Mouse (Mus musculus) MEL (cell line): ENCODE data around the gene 4931428F04Rik.

Experiments used
- CTCF ChIP-seq, 3 experiments: IDR thresholded peaks in 2 of 3; conservative IDR thresholded peaks in 1 of 3; 2 replicates each; pipeline ENCODE4 v1.5.1; 2011 to 2012; ENCODE audit warnings: low read length in 3 of 3, low read depth in 2 of 3, mild to moderate bottlenecking in 2 of 3, improper control_type of control experiment in 1 of 3, inconsistent platforms in 1 of 3, mixed read lengths in 1 of 3, moderate library complexity in 1 of 3; ENCODE audit not compliant: control insufficient read depth in 1 of 3, insufficient read depth in 1 of 3, poor library complexity in 1 of 3, severe bottlenecking in 1 of 3
- EP300 ChIP-seq, 2 experiments: IDR thresholded peaks; 2 replicates each; pipeline ENCODE4 v1.6.1; 2011; ENCODE audit warnings: improper control_type of control experiment in 2 of 2, low read length in 2 of 2, low read depth in 1 of 2, mild to moderate bottlenecking in 1 of 2
- MYB ChIP-seq: IDR thresholded peaks from 2 replicates; pipeline ENCODE4 v1.6.1; 2011; ENCODE audit warnings: mild to moderate bottlenecking, low read depth, low read length, improper control_type of control experiment
- RAD21 ChIP-seq: IDR thresholded peaks from 2 replicates; pipeline ENCODE4 v1.6.1; 2011; ENCODE audit warnings: mild to moderate bottlenecking, low read depth, low read length, improper control_type of control experiment
- TCF12 ChIP-seq: IDR thresholded peaks from 2 replicates; pipeline ENCODE4 v1.6.1; 2014; ENCODE audit warnings: low read depth, mild to moderate bottlenecking, inconsistent platforms, low read length, improper control_type of control experiment, moderate library complexity
- ZMIZ1 ChIP-seq: IDR thresholded peaks from 2 replicates; pipeline ENCODE4 v1.6.1; 2012; ENCODE audit warnings: low read depth, mild to moderate bottlenecking, inconsistent platforms, low read length, improper control_type of control experiment, moderate library complexity

DNA sequence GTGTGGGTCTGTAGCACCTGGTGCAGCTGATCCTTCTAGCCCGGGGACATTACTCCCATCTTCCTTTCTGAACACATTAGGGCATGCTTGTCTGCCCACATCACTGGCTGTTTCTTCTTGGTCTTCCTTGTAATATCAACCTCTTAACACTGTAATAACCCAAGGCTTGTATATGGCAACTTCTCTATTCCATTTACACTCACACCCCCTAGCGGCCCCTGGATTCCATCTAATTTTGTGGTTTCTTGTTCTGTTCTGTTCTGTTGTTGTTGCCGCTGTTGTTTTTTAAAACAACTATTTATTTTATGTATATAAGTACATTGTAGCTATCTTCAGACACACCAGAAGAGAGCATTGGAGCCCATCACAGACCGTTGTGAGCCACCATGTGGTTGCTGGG lies 2.8 kb downstream of the 4931428F04Rik start:
- TF ChIP-seq RAD21 = peak; percentile 67
- peak in 2 of 3 experiments; percentile 10 to 63; a peak in 2 of 6 replicates for TF ChIP-seq CTCF (IDR thresholded peaks at IDR 0.05 in 2 of 3, conservative IDR thresholded peaks at IDR 0.05 in 1 of 3; ENCODE audit: control insufficient read depth in 1 of 3, insufficient read depth in 1 of 3, low read depth in 2 of 3, low read length in 3 of 3, poor library complexity in 1 of 3, severe bottlenecking in 1 of 3)
- no peak for TF ChIP-seq MYB
- TF ChIP-seq EP300 (IDR thresholded peaks at IDR 0.05; ENCODE audit: low read depth in 1 of 2, low read length in 2 of 2) = no peak
- no peak for TF ChIP-seq ZMIZ1
- TF ChIP-seq TCF12 = no peak
